In genomic region chr4:97778211-97779002, GRCm38 (mm10) we compare ENCODE assay signal across 8 mouse cellular contexts. TPM values are rescaled to one million over a fixed set of nuclear protein-coding genes. Genes with fewer than 3 reads are reported as not detected.
DNase-seq lines count a peak whose midpoint lies in the region; ATAC-seq and TF ChIP-seq lines count a peak whose summit lies in the region.
"Had no signal": no experiment of that assay in that cellular context is flagged by ENCODE, and none has a peak within 500 bp of the region (broad histone marks: within the 10 kb centered on the region; RNA-seq: fewer than 3 reads in every experiment).

No protein-coding gene starts in this region.

- peak overlapping the region; percentile 66 for H3K4me3 ChIP-seq in spleen, adult 2 months (ENCODE audit: extremely low read depth, insufficient read depth, insufficient read length)
- H3K4me3 ChIP-seq in forebrain, embryonic 15.5 days: peak overlapping the region; percentile 83
- H3K4me3 ChIP-seq in intestine, embryonic 15.5 days (replicated peaks): peak overlapping the region; percentile 90
- H3K4me3 ChIP-seq in megakaryocyte, embryonic 14.5 days (replicated peaks): peak overlapping the region; percentile 92

- no peaks in the 10 kb centered on the region for H3K36me3 ChIP-seq in spleen, adult 2 months (ENCODE audit: control insufficient read depth, insufficient read depth, low read length)
- H3K36me3 ChIP-seq in forebrain, embryonic 15.5 days: 0 out of 2 replicates have a peak, but pooled peaks cover 5% of the 10 kb centered on the region
- peaks cover 3% of the 10 kb centered on the region for H3K36me3 ChIP-seq in intestine, embryonic 15.5 days
- no peaks in the 10 kb centered on the region for H3K36me3 ChIP-seq in megakaryocyte, embryonic 14.5 days (replicated peaks; ENCODE audit: low read length)

- peaks cover 28% of the 10 kb centered on the region for H3K27me3 ChIP-seq in spleen, adult 2 months (ENCODE audit: control insufficient read depth, insufficient read depth, low read length)
- no peaks in the 10 kb centered on the region for H3K27me3 ChIP-seq in forebrain, embryonic 15.5 days
- no peaks in the 10 kb centered on the region for H3K27me3 ChIP-seq in intestine, embryonic 15.5 days (replicated peaks)
- H3K27me3 ChIP-seq in megakaryocyte, embryonic 14.5 days (replicated peaks): peaks cover 58% of the 10 kb centered on the region

- peak overlapping the region; percentile 92 for H3K9ac ChIP-seq in forebrain, embryonic 15.5 days (replicated peaks)
- peak overlapping the region; percentile 91 for H3K9ac ChIP-seq in intestine, embryonic 15.5 days

- no peaks in the 10 kb centered on the region for H3K9me3 ChIP-seq in forebrain, embryonic 15.5 days
- H3K9me3 ChIP-seq in intestine, embryonic 15.5 days: no peaks in the 10 kb centered on the region
- peaks cover 5% of the 10 kb centered on the region for H3K9me3 ChIP-seq in megakaryocyte, embryonic 14.5 days

- H3K4me1 ChIP-seq in spleen, adult 2 months (ENCODE audit: control insufficient read depth, insufficient read depth, insufficient read length): peaks cover 2% of the 10 kb centered on the region
- H3K4me1 ChIP-seq in forebrain, embryonic 15.5 days: peaks cover 44% of the 10 kb centered on the region
- peaks cover 5% of the 10 kb centered on the region for H3K4me1 ChIP-seq in intestine, embryonic 15.5 days (replicated peaks)
- peaks cover 46% of the 10 kb centered on the region for H3K4me1 ChIP-seq in megakaryocyte, embryonic 14.5 days

- H3K27ac ChIP-seq in spleen, adult 2 months (ENCODE audit: insufficient read depth, low read length): peak overlapping the region; percentile 59
- H3K27ac ChIP-seq in forebrain, embryonic 15.5 days (replicated peaks): peak overlapping the region; percentile 97
- peak overlapping the region; percentile 91 for H3K27ac ChIP-seq in intestine, embryonic 15.5 days

- 1% methylated on average over 94 of the region's 94 CpGs for WGBS in spleen, adult 2 months
- WGBS in forebrain, embryonic 15.5 days: under 1% methylated on average over 90 of the region's 94 CpGs
- under 1% methylated on average over 87 of the region's 94 CpGs for WGBS in intestine, embryonic 15.5 days

- TF ChIP-seq POLR2A in spleen, adult 2 months (IDR thresholded peaks at IDR 0.05; ENCODE audit: low read depth, low read length): no peak

- ATAC-seq in forebrain, embryonic 15.5 days (replicated peaks): peak; percentile 21; the same call in 1 of the 2 replicates
- ATAC-seq in intestine, embryonic 15.5 days: peak; percentile 26
- ATAC-seq in granulocyte monocyte progenitor cell, adult 5-6 weeks (replicated peaks; ENCODE audit: poor library complexity, severe bottlenecking): no peak

- no peak for DNase-seq in spleen, adult 2 months (ENCODE audit: low read depth in 1 of 2, low spot score in 2 of 2)
- no peak for DNase-seq in spleen, postnatal 14 days (ENCODE audit: low spot score in 2 of 2)
- DNase-seq in cerebellum, postnatal 10 days: peak; percentile 64 to 68

- no peak for TF ChIP-seq CTCF in spleen, adult 2 months (IDR thresholded peaks at IDR 0.05; ENCODE audit: extremely low read depth, insufficient read depth, insufficient read length, insufficient replicate concordance)

- peak overlapping the region; percentile 55 for H3K4me2 ChIP-seq in forebrain, embryonic 15.5 days (replicated peaks)
- peak overlapping the region; percentile 83 for H3K4me2 ChIP-seq in intestine, embryonic 15.5 days (replicated peaks)

RNA-seq across cellular contexts. Expression of gene E130114P18Rik, which starts 0.5 kb away (rescaled TPM):
- not detected in 2 replicates for polyA plus RNA-seq in spleen, adult 2 months (2012; rRNA removed)
- polyA plus RNA-seq in forebrain, embryonic 15.5 days (2015; fragmentation: Nextera tagmentation; extraction: Ambion mirVana): 39.8 and 45.7 TPM in 2 replicates
- polyA plus RNA-seq in intestine, embryonic 15.5 days (2015; fragmentation: Nextera tagmentation; extraction: Ambion mirVana): 2.5 and 3.9 TPM in 2 replicates
- not detected in 2 replicates for polyA plus RNA-seq in megakaryocyte, embryonic 14.5 days (2012; ENCODE audit: insufficient read depth, low replicate concordance)
- not detected in 2 replicates for total RNA-seq in granulocyte monocyte progenitor cell, adult 5-6 weeks (2014; fragmentation: Nextera tagmentation)
- not detected in 2 replicates for total RNA-seq in granulocyte monocyte progenitor cell, adult 5-6 weeks (2017)
- total RNA-seq: hematopoietic stem cell, adult 5-6 weeks had no signal

RNA-seq across cellular contexts. Expression of gene Nfia, which starts 5.9 kb away (rescaled TPM):
- polyA plus RNA-seq in spleen, adult 2 months (2012; rRNA removed): 10.3 and 13.2 TPM in 2 replicates
- 98.3 and 101 TPM in 2 replicates for polyA plus RNA-seq in forebrain, embryonic 15.5 days (2015; fragmentation: Nextera tagmentation; extraction: Ambion mirVana)
- polyA plus RNA-seq in intestine, embryonic 15.5 days (2015; fragmentation: Nextera tagmentation; extraction: Ambion mirVana): 30.2 and 37.3 TPM in 2 replicates
- 0.02 TPM in 1 of 2 replicates, not detected in the other for polyA plus RNA-seq in megakaryocyte, embryonic 14.5 days (2012; ENCODE audit: insufficient read depth, low replicate concordance)
- total RNA-seq in granulocyte monocyte progenitor cell, adult 5-6 weeks (2014; fragmentation: Nextera tagmentation): 5.6 and 14.0 TPM in 2 replicates
- total RNA-seq in granulocyte monocyte progenitor cell, adult 5-6 weeks (2017): 2.6 and 3.5 TPM in 2 replicates

Comparison
In these comparisons a context has a peak if more than half of its experiments do, and no peak if none do; other contexts are left out.
1. DNase-seq: peak in cerebellum, postnatal 10 days (2 of 2); none in spleen, adult 2 months (0 of 2) and spleen, postnatal 14 days (0 of 2).
2. RNA of gene Nfia, which starts 5.9 kb away (polyA plus RNA-seq): 98.3 to 101 TPM in forebrain, embryonic 15.5 days, 30.2 to 37.3 TPM in intestine, embryonic 15.5 days and 10.3 to 13.2 TPM in spleen, adult 2 months; 0.02 TPM in megakaryocyte, embryonic 14.5 days; every median in the first group is over 10 times any median in the second.
3. Peak in every context shown above with its lines, with median percentiles within 50 percentile points of each other: H3K27ac ChIP-seq and H3K4me3 ChIP-seq.